Mouse (Mus musculus): ENCODE results near the gene Rspo3. TPM values are rescaled to one million over a fixed set of nuclear protein-coding genes. Genes with fewer than 3 reads are reported as not detected.

Rspo3 gene
- polyA plus RNA-seq, 1 experiment from 2014 or later, result 2.2 TPM

GRCm38 (mm10) chr10:29513563-29513962, 22.1 kb downstream of the Rspo3 start:
- no peaks in the 10 kb centered on the region for H3K4me1 ChIP-seq (replicated peaks)
- no peaks in the 10 kb centered on the region for H3K9me3 ChIP-seq
- WGBS, result 97% methylated on average over 1 of the region's 1 CpGs
- no peaks in the 10 kb centered on the region for H3K36me3 ChIP-seq
- no peak overlapping the region for H3K4me2 ChIP-seq
- ATAC-seq (ENCODE audit: low FRiP score, low read depth), result no peak
- H3K9ac ChIP-seq, result no peak overlapping the region
- H3K27me3 ChIP-seq, result no peaks in the 10 kb centered on the region
- no peak overlapping the region for H3K4me3 ChIP-seq
- no peak overlapping the region for H3K27ac ChIP-seq (replicated peaks)

- WGBS, result 86% methylated on average over 2 of the region's 2 CpGs
- H3K36me3 ChIP-seq, result no peaks in the 10 kb centered on the region
Measured at GRCm38 (mm10) chr10:29508167-29508566, 27.5 kb downstream of the Rspo3 start.

GRCm38 (mm10) chr10:29497205-29497822, 38.4 kb downstream of the Rspo3 start:
- Histone ChIP-seq H3K36me3 (no peaks in the 10 kb centered on the region), H3K9ac (no peak overlapping the region), H3K9me3 (no peaks in the 10 kb centered on the region), H3K27me3 (no peaks in the 10 kb centered on the region), H3K4me3 (no peak overlapping the region), H3K27ac (replicated peaks) (no peak overlapping the region), H3K4me1 (replicated peaks) (no peaks in the 10 kb centered on the region), H3K4me2 (no peak overlapping the region)
- WGBS, result 71% methylated on average over 3 of the region's 3 CpGs
- ATAC-seq (ENCODE audit: low FRiP score, low read depth), result no peak

More at GRCm38 (mm10) chr10:29508167-29508566, 27.5 kb downstream of the Rspo3 start:
- Histone ChIP-seq H3K4me1 (replicated peaks) (no peaks in the 10 kb centered on the region), H3K27me3 (no peaks in the 10 kb centered on the region), H3K4me2 (no peak overlapping the region), H3K9ac (no peak overlapping the region), H3K4me3 (no peak overlapping the region), H3K9me3 (no peaks in the 10 kb centered on the region), H3K27ac (replicated peaks) (no peak overlapping the region)
- no peak for ATAC-seq (ENCODE audit: low FRiP score, low read depth)

GRCm38 (mm10) chr10:29493996-29494395, 41.7 kb downstream of the Rspo3 start:
- no peaks in the 10 kb centered on the region for H3K36me3 ChIP-seq
- H3K4me2 ChIP-seq, result no peak overlapping the region
- H3K9me3 ChIP-seq, result no peaks in the 10 kb centered on the region
- no peak overlapping the region for H3K4me3 ChIP-seq
- H3K4me1 ChIP-seq (replicated peaks), result no peaks in the 10 kb centered on the region
- no peak overlapping the region for H3K9ac ChIP-seq
- no peak for ATAC-seq (ENCODE audit: low FRiP score, low read depth)
- no peak overlapping the region for H3K27ac ChIP-seq (replicated peaks)
- H3K27me3 ChIP-seq, result no peaks in the 10 kb centered on the region
- 79% methylated on average over 1 of the region's 1 CpGs for WGBS

- H3K4me3 ChIP-seq, result no peak overlapping the region
- no peak for ATAC-seq (ENCODE audit: low FRiP score, low read depth)
- no peaks in the 10 kb centered on the region for H3K27me3 ChIP-seq
- 55% methylated on average over 1 of the region's 1 CpGs for WGBS
- no peak overlapping the region for H3K4me2 ChIP-seq
- no peak overlapping the region for H3K9ac ChIP-seq
- no peaks in the 10 kb centered on the region for H3K4me1 ChIP-seq (replicated peaks)
- no peaks in the 10 kb centered on the region for H3K36me3 ChIP-seq
- no peaks in the 10 kb centered on the region for H3K9me3 ChIP-seq
- H3K27ac ChIP-seq (replicated peaks), result no peak overlapping the region
Measured at GRCm38 (mm10) chr10:29480945-29481344, 54.7 kb downstream of the Rspo3 start.

- H3K4me3 ChIP-seq, result no peak overlapping the region
- H3K27me3 ChIP-seq, result no peaks in the 10 kb centered on the region
- no peak overlapping the region for H3K27ac ChIP-seq (replicated peaks)
- no peak for ATAC-seq (ENCODE audit: low FRiP score, low read depth)
- no peaks in the 10 kb centered on the region for H3K4me1 ChIP-seq (replicated peaks)
- H3K36me3 ChIP-seq, result no peaks in the 10 kb centered on the region
- no peak overlapping the region for H3K9ac ChIP-seq
- no peaks in the 10 kb centered on the region for H3K9me3 ChIP-seq
- no peak overlapping the region for H3K4me2 ChIP-seq
- 68% methylated on average over 3 of the region's 3 CpGs for WGBS
Measured at GRCm38 (mm10) chr10:29479401-29479800, 56.3 kb downstream of the Rspo3 start.

GRCm38 (mm10) chr10:29470454-29470853, 65.2 kb downstream of the Rspo3 start:
- no peaks in the 10 kb centered on the region for H3K4me1 ChIP-seq (replicated peaks)
- 75% methylated on average over 5 of the region's 5 CpGs for WGBS
- no peak overlapping the region for H3K4me3 ChIP-seq
- H3K9ac ChIP-seq, result no peak overlapping the region
- no peak overlapping the region for H3K4me2 ChIP-seq
- no peaks in the 10 kb centered on the region for H3K27me3 ChIP-seq
- ATAC-seq (ENCODE audit: low FRiP score, low read depth), result no peak
- H3K9me3 ChIP-seq, result no peaks in the 10 kb centered on the region
- no peak overlapping the region for H3K27ac ChIP-seq (replicated peaks)
- H3K36me3 ChIP-seq, result no peaks in the 10 kb centered on the region

DNA sequence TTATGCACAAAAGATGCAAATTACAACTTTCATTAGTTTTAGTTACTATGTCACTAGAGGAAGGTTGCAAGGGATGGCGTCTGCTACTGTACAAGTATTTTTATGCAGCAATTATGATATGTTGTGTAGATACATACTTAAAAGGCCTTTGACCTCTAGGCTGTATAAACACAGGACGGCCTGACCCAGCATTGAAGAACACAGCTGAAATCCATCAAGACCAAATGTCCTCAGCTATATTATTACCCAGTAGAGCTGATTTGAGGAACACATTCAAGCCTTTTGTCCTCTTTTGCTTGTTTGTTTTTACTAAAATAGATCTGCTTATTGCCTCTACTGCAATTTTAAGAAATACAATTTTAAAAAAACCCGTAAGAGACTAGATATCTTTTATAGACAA, 75.6 kb downstream of the Rspo3 start:
- no peaks in the 10 kb centered on the region for H3K9me3 ChIP-seq
- ATAC-seq (ENCODE audit: low FRiP score, low read depth), result no peak
- H3K36me3 ChIP-seq, result no peaks in the 10 kb centered on the region
- H3K27me3 ChIP-seq, result no peaks in the 10 kb centered on the region
- no peak overlapping the region for H3K9ac ChIP-seq
- H3K4me3 ChIP-seq, result no peak overlapping the region
- no peak overlapping the region for H3K4me2 ChIP-seq
- H3K4me1 ChIP-seq (replicated peaks), result no peaks in the 10 kb centered on the region
- 84% methylated on average over 3 of the region's 3 CpGs for WGBS
- no peak overlapping the region for H3K27ac ChIP-seq (replicated peaks)

DNA sequence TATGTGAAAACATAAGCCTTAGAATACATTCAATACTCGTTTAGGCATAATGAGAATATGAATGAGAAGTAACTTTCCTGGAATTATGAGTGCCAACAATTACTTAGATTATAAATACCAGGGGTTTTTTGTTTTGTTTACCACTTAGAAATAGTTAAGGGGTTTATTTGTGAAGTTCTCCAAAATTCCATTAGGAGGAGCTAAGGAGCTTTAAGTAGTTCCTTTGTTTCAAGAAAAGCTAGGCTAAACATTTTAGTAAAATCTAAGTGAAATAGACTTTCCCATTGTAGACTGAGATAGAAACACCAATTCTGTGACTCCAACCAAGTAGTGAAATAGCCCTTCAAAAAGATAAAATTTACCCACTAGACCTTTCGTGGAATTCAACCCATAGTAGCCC, 76.0 kb downstream of the Rspo3 start:
- H3K9me3 ChIP-seq, result no peaks in the 10 kb centered on the region
- ATAC-seq (ENCODE audit: low FRiP score, low read depth), result no peak
- no peaks in the 10 kb centered on the region for H3K4me1 ChIP-seq (replicated peaks)
- 69% methylated on average over 2 of the region's 2 CpGs for WGBS
- H3K4me3 ChIP-seq, result no peak overlapping the region
- no peak overlapping the region for H3K9ac ChIP-seq
- H3K27me3 ChIP-seq, result no peaks in the 10 kb centered on the region
- no peak overlapping the region for H3K27ac ChIP-seq (replicated peaks)
- no peak overlapping the region for H3K4me2 ChIP-seq
- H3K36me3 ChIP-seq, result no peaks in the 10 kb centered on the region

DNA sequence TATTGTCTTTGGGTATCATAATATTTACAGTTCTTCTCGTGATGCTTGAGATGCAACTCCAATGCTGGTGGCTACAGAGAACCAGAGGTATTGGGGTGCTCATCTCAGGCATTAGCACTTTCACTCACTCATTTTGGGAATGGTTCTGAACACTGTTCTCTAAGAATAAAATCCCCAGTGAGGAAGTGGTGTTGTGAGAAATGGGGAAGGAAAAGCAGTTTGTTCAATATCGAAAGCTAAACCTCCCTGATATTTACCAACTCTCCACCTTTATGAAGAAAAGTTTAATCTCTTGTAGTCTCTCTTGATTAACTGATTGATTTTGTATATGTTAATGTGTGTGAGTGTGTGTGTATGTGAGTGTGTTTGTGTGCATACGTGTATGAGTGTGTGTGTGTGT, 90.6 kb downstream of the Rspo3 start:
- Histone ChIP-seq H3K27ac (replicated peaks) (no peak overlapping the region), H3K9me3 (no peaks in the 10 kb centered on the region), H3K27me3 (no peaks in the 10 kb centered on the region), H3K4me2 (no peak overlapping the region), H3K4me3 (no peak overlapping the region), H3K9ac (no peak overlapping the region), H3K4me1 (replicated peaks) (no peaks in the 10 kb centered on the region), H3K36me3 (no peaks in the 10 kb centered on the region)
- WGBS, result 88% methylated on average over 3 of the region's 3 CpGs
- ATAC-seq (ENCODE audit: low FRiP score, low read depth), result no peak

DNA sequence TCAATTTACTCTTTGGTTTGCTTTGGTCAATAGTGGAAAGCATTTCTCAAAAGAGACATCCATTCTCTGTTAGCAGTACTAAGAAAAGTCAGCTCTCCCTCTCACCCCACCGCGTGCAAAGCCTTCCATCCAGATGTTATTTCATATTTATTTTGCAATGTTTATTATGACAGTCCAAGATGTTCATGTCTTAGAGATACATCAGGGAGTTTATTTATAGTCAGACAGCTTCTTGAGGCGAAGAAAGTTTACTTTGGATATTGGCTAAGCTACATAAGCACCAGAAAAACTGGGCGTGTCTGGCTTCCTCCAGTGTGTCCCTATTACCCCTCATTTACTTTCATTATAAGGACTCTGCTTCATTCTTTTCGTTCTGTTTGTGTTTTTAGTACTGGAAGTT, 94.4 kb downstream of the Rspo3 start:
- no peaks in the 10 kb centered on the region for H3K4me1 ChIP-seq (replicated peaks)

GRCm38 (mm10) chr10:29432935-29433453, 102.7 kb downstream of the Rspo3 start:
- ATAC-seq (ENCODE audit: low FRiP score, low read depth), result no peak

More for the DNA sequence above, 94.4 kb downstream of the Rspo3 start:
- Histone ChIP-seq H3K4me2 (no peak overlapping the region), H3K27ac (replicated peaks) (no peak overlapping the region), H3K9me3 (no peaks in the 10 kb centered on the region), H3K27me3 (no peaks in the 10 kb centered on the region), H3K9ac (no peak overlapping the region), H3K36me3 (no peaks in the 10 kb centered on the region), H3K4me3 (no peak overlapping the region)
- WGBS, result 84% methylated on average over 5 of the region's 5 CpGs
- ATAC-seq (ENCODE audit: low FRiP score, low read depth), result no peak

GRCm38 (mm10) chr10:29426660-29427059, 109.0 kb downstream of the Rspo3 start:
- no peaks in the 10 kb centered on the region for H3K36me3 ChIP-seq
- H3K4me3 ChIP-seq, result no peak overlapping the region
- no peak overlapping the region for H3K27ac ChIP-seq (replicated peaks)
- H3K9me3 ChIP-seq, result no peaks in the 10 kb centered on the region
- no peak overlapping the region for H3K9ac ChIP-seq
- H3K4me2 ChIP-seq, result no peak overlapping the region
- H3K27me3 ChIP-seq, result no peaks in the 10 kb centered on the region
- no peaks in the 10 kb centered on the region for H3K4me1 ChIP-seq (replicated peaks)
- 85% methylated on average over 2 of the region's 2 CpGs for WGBS
- no peak for ATAC-seq (ENCODE audit: low FRiP score, low read depth)

More at GRCm38 (mm10) chr10:29432935-29433453, 102.7 kb downstream of the Rspo3 start:
- Histone ChIP-seq H3K9me3 (no peaks in the 10 kb centered on the region), H3K9ac (no peak overlapping the region), H3K4me2 (no peak overlapping the region), H3K4me3 (no peak overlapping the region), H3K4me1 (replicated peaks) (no peaks in the 10 kb centered on the region), H3K36me3 (no peaks in the 10 kb centered on the region), H3K27ac (replicated peaks) (no peak overlapping the region), H3K27me3 (no peaks in the 10 kb centered on the region)
- WGBS, result 84% methylated on average over 1 of the region's 1 CpGs
